Mouse (Mus musculus) embryonic facial prominence, embryonic 13.5 days (tissue): Measurements from ENCODE around the gene Tnni3k. TPM values are rescaled to one million over a fixed set of nuclear protein-coding genes. Genes with fewer than 3 reads are reported as not detected.

Experiments
- ATAC-seq: fragments of 200-750 bp; cut with Nextera tagmentation; 2 replicates; pipeline ENCODE4 v1.8.0; 2017; ENCODE audit warnings: low read depth; ENCODE audit not compliant: insufficient number of reproducible peaks, insufficient read depth, low FRiP score, low TSS enrichment
- H3K27ac ChIP-seq: fragments of 300-500 bp; sonication (generic); 2 replicates; pipeline ENCODE4 v1.5.1; 2015; ENCODE audit warnings: moderate library complexity, mild to moderate bottlenecking, inconsistent platforms
- H3K27me3 ChIP-seq: fragments of 300-500 bp; sonication (generic); 2 replicates; pipeline ENCODE4 v1.6.1; 2015; ENCODE audit warnings: mild to moderate bottlenecking, inconsistent platforms
- H3K36me3 ChIP-seq: fragments of 300-500 bp; sonication (generic); 2 replicates; pipeline ENCODE4 v1.6.1; 2015; ENCODE audit warnings: mild to moderate bottlenecking, inconsistent platforms
- H3K4me1 ChIP-seq: fragments of 300-500 bp; sonication (generic); 2 replicates; pipeline ENCODE4 v1.6.1; 2015; ENCODE audit warnings: inconsistent platforms
- H3K4me2 ChIP-seq: fragments of 300-500 bp; sonication (generic); 2 replicates; pipeline ENCODE4 v1.6.1; 2015; ENCODE audit warnings: moderate library complexity, mild to moderate bottlenecking, inconsistent platforms
- H3K4me3 ChIP-seq: fragments of 300-500 bp; sonication (generic); 2 replicates; pipeline ENCODE4 v1.5.1; 2015; ENCODE audit warnings: mild to moderate bottlenecking, inconsistent platforms
- H3K9ac ChIP-seq: fragments of 300-500 bp; sonication (generic); 2 replicates; pipeline ENCODE4 v1.6.1; 2015; ENCODE audit warnings: mild to moderate bottlenecking, inconsistent platforms
- H3K9me3 ChIP-seq: fragments of 300-500 bp; sonication (generic); 2 replicates; pipeline ENCODE4 v1.6.1; 2016; ENCODE audit warnings: inconsistent platforms
- WGBS: fragments of 180-500 bp; shearing (Covaris S2); methylation state at CpG from one replicate; pipeline ENCODE4 v1.1.7; 2015; ENCODE audit warnings: mixed read lengths; 5-methylcytosine and 5-hydroxymethylcytosine counted together
- polyA plus RNA-seq: library from polyadenylated mRNA; unstranded; fragments of >200 nt; fragmentation: Nextera tagmentation; extraction: Ambion mirVana; gene quantifications from 2 replicates; pipeline ENCODE4 v1.2.1, GENCODE M21; 2015

Gene Tnni3k
- polyA plus RNA-seq, 1 experiment from 2014 or later: 0.08 TPM

GRCm38 (mm10) chr3:155039012-155039836 lies 16.0 kb downstream of the Tnni3k start:
- H3K36me3 ChIP-seq: no peaks in the 10 kb centered on the region
- H3K4me1 ChIP-seq: no peaks in the 10 kb centered on the region
- no peak overlapping the region for H3K4me3 ChIP-seq
- no peak for ATAC-seq
- H3K4me2 ChIP-seq: no peak overlapping the region
- no peaks in the 10 kb centered on the region for H3K9me3 ChIP-seq
- no peak overlapping the region for H3K27ac ChIP-seq
- 23% methylated on average over 1 of the region's 1 CpGs for WGBS
- no peak overlapping the region for H3K9ac ChIP-seq
- H3K27me3 ChIP-seq: no peaks in the 10 kb centered on the region

DNA sequence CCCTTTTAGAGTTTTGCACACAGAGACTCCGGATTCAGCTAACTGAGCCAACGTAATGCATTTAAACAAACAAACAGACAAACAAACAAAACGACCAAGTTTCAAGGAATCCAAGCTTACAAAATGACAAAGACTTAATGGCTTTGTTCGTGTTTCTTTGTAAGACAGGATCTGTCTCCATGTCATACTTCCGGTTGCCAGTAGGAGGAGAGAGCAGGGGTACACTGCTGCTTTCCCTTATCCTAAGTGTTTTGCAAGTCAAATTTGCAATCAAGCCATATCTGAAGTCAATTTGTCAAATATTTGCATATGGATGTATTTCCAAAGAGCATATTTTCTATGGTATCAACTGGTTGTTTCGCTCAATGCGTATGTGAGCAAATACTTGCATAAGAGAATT lies 20.9 kb downstream of the Tnni3k start:
- WGBS: 72% methylated on average over 7 of the region's 7 CpGs
- H3K4me3 ChIP-seq: no peak overlapping the region
- no peaks in the 10 kb centered on the region for H3K4me1 ChIP-seq
- H3K9ac ChIP-seq: no peak overlapping the region
- no peak overlapping the region for H3K4me2 ChIP-seq
- no peaks in the 10 kb centered on the region for H3K27me3 ChIP-seq
- no peak overlapping the region for H3K27ac ChIP-seq
- H3K36me3 ChIP-seq: no peaks in the 10 kb centered on the region
- ATAC-seq: no peak
- H3K9me3 ChIP-seq: no peaks in the 10 kb centered on the region

GRCm38 (mm10) chr3:155030200-155030599 lies 25.0 kb downstream of the Tnni3k start:
- Histone ChIP-seq H3K9me3 (no peaks in the 10 kb centered on the region), H3K4me3 (no peak overlapping the region), H3K27me3 (no peaks in the 10 kb centered on the region), H3K4me1 (no peaks in the 10 kb centered on the region), H3K36me3 (no peaks in the 10 kb centered on the region), H3K27ac (no peak overlapping the region), H3K4me2 (no peak overlapping the region), H3K9ac (no peak overlapping the region)
- ATAC-seq: no peak
- 77% methylated on average over 9 of the region's 9 CpGs for WGBS

DNA sequence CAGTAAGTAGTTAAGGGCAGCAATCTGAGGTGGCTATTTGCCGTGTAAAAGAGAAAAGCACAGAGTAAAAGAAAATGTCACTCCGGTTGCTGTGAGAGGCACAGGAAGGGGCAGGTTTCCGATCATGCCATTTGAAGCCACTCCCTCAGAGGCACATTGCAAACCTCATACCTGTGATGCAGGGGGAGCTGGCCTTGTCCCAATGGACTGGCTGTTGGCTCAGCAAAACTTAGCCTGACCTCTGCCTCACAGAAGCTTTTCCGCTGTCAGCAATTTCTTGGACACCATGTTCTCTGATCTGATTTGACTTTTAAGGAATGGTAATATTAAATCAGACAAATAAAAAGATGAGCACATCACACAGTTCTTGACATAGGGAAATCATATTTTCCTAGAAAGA lies 52.4 kb downstream of the Tnni3k start:
- Histone ChIP-seq H3K9ac (no peak overlapping the region), H3K4me3 (no peak overlapping the region), H3K27ac (no peak overlapping the region), H3K4me1 (no peaks in the 10 kb centered on the region), H3K4me2 (no peak overlapping the region), H3K27me3 (no peaks in the 10 kb centered on the region), H3K36me3 (no peaks in the 10 kb centered on the region), H3K9me3 (no peaks in the 10 kb centered on the region)
- no peak for ATAC-seq
- 65% methylated on average over 4 of the region's 4 CpGs for WGBS

GRCm38 (mm10) chr3:155001056-155001455 lies 54.2 kb downstream of the Tnni3k start:
- no peaks in the 10 kb centered on the region for H3K36me3 ChIP-seq
- no peak overlapping the region for H3K9ac ChIP-seq
- no peaks in the 10 kb centered on the region for H3K9me3 ChIP-seq
- H3K4me2 ChIP-seq: no peak overlapping the region
- H3K27me3 ChIP-seq: no peaks in the 10 kb centered on the region
- no peak overlapping the region for H3K4me3 ChIP-seq
- no peaks in the 10 kb centered on the region for H3K4me1 ChIP-seq
- H3K27ac ChIP-seq: no peak overlapping the region
- ATAC-seq: no peak

- H3K9me3 ChIP-seq: no peaks in the 10 kb centered on the region
- H3K27ac ChIP-seq: no peak overlapping the region
- ATAC-seq: no peak
Measured at GRCm38 (mm10) chr3:154992678-154993077, 62.5 kb downstream of the Tnni3k start.

DNA sequence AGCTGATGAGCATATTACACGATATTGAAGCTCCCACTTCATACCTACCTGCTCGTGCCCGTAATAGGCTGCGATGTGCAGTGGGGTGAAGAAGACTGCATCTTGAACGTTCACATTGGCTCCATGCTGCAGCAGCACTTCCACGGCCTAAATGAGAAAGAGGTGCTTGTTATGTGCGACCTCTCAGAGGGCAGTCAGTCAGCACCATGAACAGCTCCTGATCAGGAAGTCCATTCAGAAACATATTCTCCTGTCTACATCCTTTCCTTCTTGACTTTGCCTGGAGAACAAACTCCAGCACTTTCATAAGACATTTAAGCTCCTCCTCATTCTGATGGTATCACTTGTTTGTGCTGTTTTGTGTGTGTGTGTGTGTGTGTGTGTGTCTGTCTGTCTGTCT lies 76.1 kb downstream of the Tnni3k start:
- Histone ChIP-seq H3K4me1 (no peaks in the 10 kb centered on the region), H3K27ac (no peak overlapping the region), H3K36me3 (no peaks in the 10 kb centered on the region), H3K9ac (no peak overlapping the region), H3K27me3 (no peaks in the 10 kb centered on the region), H3K4me3 (no peak overlapping the region), H3K4me2 (no peak overlapping the region), H3K9me3 (no peaks in the 10 kb centered on the region)
- ATAC-seq: no peak
- WGBS: 76% methylated on average over 7 of the region's 7 CpGs

More at GRCm38 (mm10) chr3:154992678-154993077, 62.5 kb downstream of the Tnni3k start:
- Histone ChIP-seq H3K27me3 (no peaks in the 10 kb centered on the region), H3K9ac (no peak overlapping the region), H3K4me1 (no peaks in the 10 kb centered on the region), H3K4me2 (no peak overlapping the region), H3K36me3 (no peaks in the 10 kb centered on the region), H3K4me3 (no peak overlapping the region)

GRCm38 (mm10) chr3:154971626-154972025 lies 83.6 kb downstream of the Tnni3k start:
- 85% methylated on average over 1 of the region's 1 CpGs for WGBS

DNA sequence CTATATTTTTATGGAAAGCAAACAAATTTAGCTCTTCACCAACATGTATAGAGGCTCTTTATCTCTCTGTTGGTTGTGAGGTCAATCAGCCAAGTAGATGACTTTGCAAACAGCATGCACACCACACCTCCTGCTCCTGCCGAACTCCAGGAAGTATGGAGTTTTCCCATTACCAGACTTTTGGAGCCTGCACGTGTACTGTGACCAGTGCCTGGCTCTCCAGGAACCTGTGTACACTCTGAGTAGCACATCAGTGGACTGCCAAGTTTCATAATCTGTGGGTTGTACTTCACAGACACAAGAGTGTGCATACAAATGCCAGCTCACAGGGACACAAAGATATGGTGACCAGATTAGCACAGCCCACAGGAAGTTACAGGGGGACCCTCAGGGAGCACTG lies 84.2 kb downstream of the Tnni3k start:
- Histone ChIP-seq H3K9ac (no peak overlapping the region), H3K4me3 (no peak overlapping the region), H3K4me1 (no peaks in the 10 kb centered on the region), H3K27me3 (no peaks in the 10 kb centered on the region), H3K9me3 (no peaks in the 10 kb centered on the region), H3K36me3 (no peaks in the 10 kb centered on the region), H3K4me2 (no peak overlapping the region), H3K27ac (no peak overlapping the region)
- WGBS: 73% methylated on average over 2 of the region's 2 CpGs
- ATAC-seq: no peak

More at GRCm38 (mm10) chr3:154971626-154972025, 83.6 kb downstream of the Tnni3k start:
- ATAC-seq: no peak
- Histone ChIP-seq H3K9me3 (no peaks in the 10 kb centered on the region), H3K27ac (no peak overlapping the region), H3K4me2 (no peak overlapping the region), H3K27me3 (no peaks in the 10 kb centered on the region), H3K36me3 (no peaks in the 10 kb centered on the region), H3K4me3 (no peak overlapping the region), H3K9ac (no peak overlapping the region), H3K4me1 (no peaks in the 10 kb centered on the region)

GRCm38 (mm10) chr3:154961284-154961683 lies 93.9 kb downstream of the Tnni3k start:
- H3K36me3 ChIP-seq: no peaks in the 10 kb centered on the region
- H3K9ac ChIP-seq: no peak overlapping the region
- no peak for ATAC-seq
- H3K4me3 ChIP-seq: no peak overlapping the region
- H3K4me1 ChIP-seq: no peaks in the 10 kb centered on the region
- 63% methylated on average over 3 of the region's 3 CpGs for WGBS
- no peaks in the 10 kb centered on the region for H3K9me3 ChIP-seq
- no peak overlapping the region for H3K4me2 ChIP-seq
- no peaks in the 10 kb centered on the region for H3K27me3 ChIP-seq
- no peak overlapping the region for H3K27ac ChIP-seq

DNA sequence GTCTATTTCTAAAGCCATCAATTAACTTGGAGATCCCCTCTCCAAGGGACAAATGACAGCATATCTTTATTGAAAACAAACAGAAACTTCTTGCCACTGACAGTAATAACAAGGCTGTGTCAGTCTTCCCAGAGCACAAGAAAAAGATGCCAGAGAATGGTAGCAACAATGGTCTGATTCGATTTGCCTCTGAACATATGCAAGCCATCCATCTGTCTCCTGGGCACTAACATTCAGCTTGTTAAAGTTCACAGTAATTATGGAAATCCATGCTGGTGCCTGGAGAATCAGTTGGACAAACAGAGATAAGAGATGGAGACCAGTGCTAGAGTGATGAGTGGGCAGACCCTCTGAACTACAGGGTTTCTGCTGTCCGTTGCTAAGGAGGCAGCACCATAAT lies 102.1 kb downstream of the Tnni3k start:
- ATAC-seq: no peak
- no peak overlapping the region for H3K4me3 ChIP-seq
- H3K27ac ChIP-seq: no peak overlapping the region
- no peaks in the 10 kb centered on the region for H3K9me3 ChIP-seq
- WGBS: 78% methylated on average over 2 of the region's 2 CpGs
- H3K4me2 ChIP-seq: no peak overlapping the region
- H3K9ac ChIP-seq: no peak overlapping the region
- H3K4me1 ChIP-seq: no peaks in the 10 kb centered on the region
- H3K27me3 ChIP-seq: no peaks in the 10 kb centered on the region
- H3K36me3 ChIP-seq: no peaks in the 10 kb centered on the region

DNA sequence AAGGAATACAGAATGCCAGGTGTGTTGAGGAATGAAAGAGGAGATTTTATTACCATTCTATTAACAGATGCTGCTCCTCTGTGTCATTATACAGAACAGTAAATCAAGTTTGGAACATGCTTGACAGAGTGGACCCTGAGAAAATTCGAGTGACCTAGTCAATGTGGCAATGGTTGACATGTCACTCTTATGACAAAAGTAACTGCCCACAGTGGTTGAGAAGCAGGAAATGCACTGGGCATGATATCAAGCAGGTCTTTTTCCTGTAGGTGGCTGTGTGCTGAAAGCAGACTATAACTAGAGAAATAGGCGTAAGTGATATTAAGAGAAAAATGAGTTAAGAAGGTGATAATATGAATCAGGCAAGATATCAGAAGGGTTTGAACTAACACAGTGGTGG lies 105.7 kb downstream of the Tnni3k start:
- Histone ChIP-seq H3K36me3 (no peaks in the 10 kb centered on the region), H3K4me2 (no peak overlapping the region), H3K27me3 (no peaks in the 10 kb centered on the region), H3K9ac (no peak overlapping the region), H3K4me1 (no peaks in the 10 kb centered on the region), H3K27ac (no peak overlapping the region), H3K9me3 (no peaks in the 10 kb centered on the region), H3K4me3 (no peak overlapping the region)
- ATAC-seq: no peak
- WGBS: 73% methylated on average over 2 of the region's 2 CpGs
